Mouse (Mus musculus) adrenal gland, postnatal 25 days (tissue): ENCODE results near the gene Mrps5. TPM values are rescaled to one million over a fixed set of nuclear protein-coding genes. Genes with fewer than 3 reads are reported as not detected.

Source experiments
- total RNA-seq: library from RNA; stranded (reverse); gene quantifications from 2 replicates; pipeline ENCODE4 v1.2.3, GENCODE M21; 2021

Mrps5 gene
- total RNA-seq, 1 experiment from 2014 or later, result 98.4 TPM

Other genes starting within 250 kb of the Mrps5 start
- gene Astl, start 248.6 kb upstream of the Mrps5 start, total RNA-seq, result not detected in 2 replicates
- 1.4 and 2.0 TPM in 2 replicates for gene Adra2b, start 224.0 kb upstream of the Mrps5 start, total RNA-seq
- 0.43 TPM in 1 of 2 replicates, not detected in the other for gene Gpat2, start 162.0 kb upstream of the Mrps5 start, total RNA-seq
- gene Fahd2a, start 142.7 kb upstream of the Mrps5 start, total RNA-seq, result 42.0 and 46.8 TPM in 2 replicates
- gene Kcnip3, start 65.1 kb upstream of the Mrps5 start, total RNA-seq, result 4.8 and 6.0 TPM in 2 replicates
- gene Prom2, start 45.8 kb upstream of the Mrps5 start, total RNA-seq, result 0.18 TPM in 1 of 2 replicates, not detected in the other
- gene Zfp661, start 128 bp upstream of the Mrps5 start, total RNA-seq, result 4.5 and 4.8 TPM in 2 replicates
- 5.4 and 5.7 TPM in 2 replicates for gene Mal, start 69.5 kb downstream of the Mrps5 start, total RNA-seq
- gene Mall, start 142.7 kb downstream of the Mrps5 start, total RNA-seq, result 0.61 and 0.76 TPM in 2 replicates
- 17.8 and 27.6 TPM in 2 replicates for gene Nphp1, start 201.7 kb downstream of the Mrps5 start, total RNA-seq
- 83.7 and 107 TPM in 2 replicates for gene Mtln, start 205.3 kb downstream of the Mrps5 start, total RNA-seq
- gene Bub1, start 244.6 kb downstream of the Mrps5 start, total RNA-seq, result 3.4 and 5.1 TPM in 2 replicates